Mouse (Mus musculus): ENCODE data around the gene Uqcr11. TPM values are rescaled to one million over a fixed set of nuclear protein-coding genes. Genes with fewer than 3 reads are reported as not detected.
A peak's percentile ranks its signal among the peaks of the same experiment; 100 is the strongest.

Uqcr11 gene
- polyA plus RNA-seq, 1 experiment from 2014 or later, result 532 TPM

GRCm38 (mm10) chr10:80382641-80383365 lies 23.8 kb downstream of the Uqcr11 start:
- Histone ChIP-seq H3K4me1 (ENCODE audit: control insufficient read depth, insufficient read depth, low read length) (peaks cover 26% of the 10 kb centered on the region), H3K9ac (replicated peaks; ENCODE audit: low read length) (no peak overlapping the region), H3K4me2 (ENCODE audit: low read length) (peak overlapping the region; percentile 98), H3K27me3 (ENCODE audit: control insufficient read depth, insufficient read depth, low read length) (no peaks in the 10 kb centered on the region), H3K4me3 (replicated peaks; ENCODE audit: low read depth, low read length) (peak overlapping the region; percentile 82), H3K9me3 (ENCODE audit: control insufficient read depth, low read length) (no peaks in the 10 kb centered on the region), H3K36me3 (ENCODE audit: control insufficient read depth, insufficient read depth, low read length) (peaks cover 61% of the 10 kb centered on the region), H3K27ac (replicated peaks; ENCODE audit: low read depth, low read length) (no peak overlapping the region)
- ATAC-seq (ENCODE audit: low FRiP score, low TSS enrichment) (no peak), DNase-seq (no peak)
- WGBS, result 83% methylated on average over 7 of the region's 7 CpGs

DNA sequence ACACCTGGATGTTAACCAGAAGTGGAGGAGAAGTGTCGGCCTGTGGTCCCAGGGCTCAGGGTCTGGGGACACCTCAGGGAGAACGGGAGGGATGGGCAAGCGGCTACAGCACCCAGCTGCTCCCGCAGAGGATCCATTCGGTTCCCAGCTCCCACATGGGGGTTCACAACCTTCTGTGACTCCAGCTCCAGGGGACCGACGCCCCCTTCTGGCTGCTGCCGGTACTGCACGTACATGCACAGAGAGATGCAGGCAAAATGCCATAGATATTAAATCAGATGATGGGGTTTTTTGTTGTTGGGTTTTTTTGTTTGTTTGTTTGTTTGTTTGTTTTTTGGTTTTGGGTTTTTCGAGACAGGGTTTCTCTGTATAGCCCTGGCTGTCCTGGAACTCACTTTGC lies 28.9 kb downstream of the Uqcr11 start:
- no peak overlapping the region for H3K9ac ChIP-seq (replicated peaks; ENCODE audit: low read length)
- H3K27ac ChIP-seq (replicated peaks; ENCODE audit: low read depth, low read length), result no peak overlapping the region
- no peak overlapping the region for H3K4me2 ChIP-seq (ENCODE audit: low read length)
- WGBS, result 52% methylated on average over 10 of the region's 10 CpGs
- no peak for ATAC-seq (ENCODE audit: low FRiP score, low TSS enrichment)
- no peaks in the 10 kb centered on the region for H3K9me3 ChIP-seq (ENCODE audit: control insufficient read depth, low read length)
- DNase-seq, result no peak
- H3K4me3 ChIP-seq (replicated peaks; ENCODE audit: low read depth, low read length), result no peak overlapping the region
- H3K4me1 ChIP-seq (ENCODE audit: control insufficient read depth, insufficient read depth, low read length), result peaks cover 3% of the 10 kb centered on the region; the same call in 1 of the 2 replicates
- H3K36me3 ChIP-seq (ENCODE audit: control insufficient read depth, insufficient read depth, low read length), result peaks cover 36% of the 10 kb centered on the region
- H3K27me3 ChIP-seq (ENCODE audit: control insufficient read depth, insufficient read depth, low read length), result no peaks in the 10 kb centered on the region

GRCm38 (mm10) chr10:80376160-80376559 lies 30.5 kb downstream of the Uqcr11 start:
- no peak overlapping the region for H3K9ac ChIP-seq (replicated peaks; ENCODE audit: low read length)
- no peak overlapping the region for H3K4me2 ChIP-seq (ENCODE audit: low read length)
- ATAC-seq (ENCODE audit: low FRiP score, low TSS enrichment), result no peak
- no peaks in the 10 kb centered on the region for H3K9me3 ChIP-seq (ENCODE audit: control insufficient read depth, low read length)
- H3K4me3 ChIP-seq (replicated peaks; ENCODE audit: low read depth, low read length), result no peak overlapping the region
- H3K27me3 ChIP-seq (ENCODE audit: control insufficient read depth, insufficient read depth, low read length), result no peaks in the 10 kb centered on the region
- peak; percentile 97 for DNase-seq
- H3K4me1 ChIP-seq (ENCODE audit: control insufficient read depth, insufficient read depth, low read length), result peaks cover 8% of the 10 kb centered on the region; the same call in 1 of the 2 replicates
- whole genome bisulfite sequencing, result under 1% methylated on average over 7 of the region's 7 CpGs
- H3K36me3 ChIP-seq (ENCODE audit: control insufficient read depth, insufficient read depth, low read length), result peaks cover 20% of the 10 kb centered on the region
- no peak overlapping the region for H3K27ac ChIP-seq (replicated peaks; ENCODE audit: low read depth, low read length)

DNA sequence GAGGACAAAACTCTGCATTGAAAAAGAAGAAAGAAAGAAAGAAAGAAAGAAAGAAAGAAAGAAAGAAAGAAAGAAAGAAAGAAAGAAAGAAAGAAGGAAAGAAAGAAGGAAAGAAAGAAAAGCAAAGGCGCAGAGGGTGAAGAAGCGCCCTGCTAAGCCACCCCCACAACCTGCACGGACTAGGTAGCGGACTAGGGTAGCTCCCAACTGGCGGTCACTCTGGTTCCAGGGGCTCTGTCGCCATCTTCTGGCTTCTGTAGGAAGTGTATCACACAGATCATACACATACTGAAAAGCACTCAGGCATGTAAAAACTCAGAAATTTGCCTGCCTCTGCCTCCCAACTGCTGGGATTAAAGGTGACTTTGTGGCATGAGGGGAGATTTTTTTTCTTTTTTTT lies 32.6 kb downstream of the Uqcr11 start:
- Histone ChIP-seq H3K36me3 (ENCODE audit: control insufficient read depth, insufficient read depth, low read length) (peaks cover 1% of the 10 kb centered on the region), H3K4me3 (replicated peaks; ENCODE audit: low read depth, low read length) (no peak overlapping the region), H3K4me1 (ENCODE audit: control insufficient read depth, insufficient read depth, low read length) (peaks cover 11% of the 10 kb centered on the region; the same call in 1 of the 2 replicates), H3K27ac (replicated peaks; ENCODE audit: low read depth, low read length) (no peak overlapping the region), H3K4me2 (ENCODE audit: low read length) (no peak overlapping the region), H3K27me3 (ENCODE audit: control insufficient read depth, insufficient read depth, low read length) (no peaks in the 10 kb centered on the region), H3K9ac (replicated peaks; ENCODE audit: low read length) (no peak overlapping the region), H3K9me3 (ENCODE audit: control insufficient read depth, low read length) (no peaks in the 10 kb centered on the region)
- 23% methylated on average over 6 of the region's 6 CpGs for WGBS
- peak; percentile 72 for DNase-seq
- ATAC-seq (ENCODE audit: low FRiP score, low TSS enrichment), result no peak

- H3K27ac ChIP-seq (replicated peaks; ENCODE audit: low read depth, low read length), result no peak overlapping the region
- H3K4me2 ChIP-seq (ENCODE audit: low read length), result no peak overlapping the region
- no peaks in the 10 kb centered on the region for H3K27me3 ChIP-seq (ENCODE audit: control insufficient read depth, insufficient read depth, low read length)
- no peaks in the 10 kb centered on the region for H3K9me3 ChIP-seq (ENCODE audit: control insufficient read depth, low read length)
- 83% methylated on average over 6 of the region's 6 CpGs for WGBS
- DNase-seq (no peak), ATAC-seq (ENCODE audit: low FRiP score, low TSS enrichment) (no peak)
- H3K36me3 ChIP-seq (ENCODE audit: control insufficient read depth, insufficient read depth, low read length), result no peaks in the 10 kb centered on the region
- H3K4me3 ChIP-seq (replicated peaks; ENCODE audit: low read depth, low read length), result no peak overlapping the region
- H3K9ac ChIP-seq (replicated peaks; ENCODE audit: low read length), result no peak overlapping the region
- peaks cover 11% of the 10 kb centered on the region; the same call in 1 of the 2 replicates for H3K4me1 ChIP-seq (ENCODE audit: control insufficient read depth, insufficient read depth, low read length)
These were observed 33.9 kb downstream of the Uqcr11 start for GRCm38 (mm10) chr10:80372706-80373105.

DNA sequence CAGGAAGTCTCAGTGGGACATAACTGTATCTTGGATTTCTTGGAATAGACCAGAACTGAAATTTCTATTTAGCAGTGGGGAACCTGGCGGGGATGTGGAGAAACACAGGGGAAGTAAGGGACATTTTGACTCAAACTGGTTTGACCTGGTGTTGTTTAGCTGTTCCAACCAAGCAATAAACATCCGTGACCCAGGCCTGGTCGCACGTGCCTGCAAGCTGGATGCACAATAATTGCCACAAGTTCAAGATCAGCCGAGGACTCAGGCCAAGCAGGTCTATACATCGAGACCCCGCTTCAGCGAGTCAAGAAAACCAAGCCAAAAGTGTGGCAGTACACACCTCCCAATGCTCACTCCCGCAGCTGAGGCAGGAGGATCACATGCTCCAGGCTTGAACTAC lies 34.6 kb downstream of the Uqcr11 start:
- Histone ChIP-seq H3K4me2 (ENCODE audit: low read length) (peak overlapping the region; percentile 41), H3K4me1 (ENCODE audit: control insufficient read depth, insufficient read depth, low read length) (peaks cover 11% of the 10 kb centered on the region; the same call in 1 of the 2 replicates), H3K9me3 (ENCODE audit: control insufficient read depth, low read length) (no peaks in the 10 kb centered on the region), H3K4me3 (replicated peaks; ENCODE audit: low read depth, low read length) (no peak overlapping the region), H3K27ac (replicated peaks; ENCODE audit: low read depth, low read length) (no peak overlapping the region), H3K27me3 (ENCODE audit: control insufficient read depth, insufficient read depth, low read length) (no peaks in the 10 kb centered on the region), H3K36me3 (ENCODE audit: control insufficient read depth, insufficient read depth, low read length) (no peaks in the 10 kb centered on the region), H3K9ac (replicated peaks; ENCODE audit: low read length) (no peak overlapping the region; the same call in 1 of the 2 replicates)
- no peak for ATAC-seq (ENCODE audit: low FRiP score, low TSS enrichment)
- WGBS, result 55% methylated on average over 9 of the region's 9 CpGs
- no peak for DNase-seq

DNA sequence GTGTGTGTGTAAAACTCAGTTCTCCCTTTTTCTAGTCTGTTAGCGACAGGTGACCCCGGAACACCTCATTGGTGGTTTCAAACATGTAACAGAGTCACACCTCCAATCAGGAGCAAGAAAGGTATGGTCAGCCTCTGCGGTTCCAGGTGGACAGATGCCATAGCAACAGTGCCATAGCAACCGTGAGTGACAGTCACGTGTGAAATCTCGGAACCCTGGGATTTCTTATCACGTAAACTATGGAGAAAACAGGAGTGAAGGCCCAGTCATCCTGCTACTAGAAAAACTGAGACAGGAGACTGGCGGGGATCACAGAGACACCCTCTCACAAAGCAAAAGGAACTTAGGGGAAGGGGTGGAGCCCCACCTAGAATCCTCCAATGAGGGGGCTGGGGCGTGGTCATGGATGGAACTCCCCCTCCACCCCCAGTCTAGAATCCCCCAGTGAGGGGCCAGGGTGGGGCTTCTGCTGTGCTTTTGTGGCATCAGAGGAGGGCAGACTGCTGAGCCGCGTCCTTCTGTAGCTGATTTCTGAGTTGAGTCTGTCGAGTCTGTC lies 35.1 kb downstream of the Uqcr11 start:
- peak; percentile 63; the same call in 1 of the 2 replicates for ATAC-seq (ENCODE audit: low FRiP score, low TSS enrichment)
- WGBS, result 3% methylated on average over 12 of the region's 12 CpGs

GRCm38 (mm10) chr10:80369995-80370747 lies 36.5 kb downstream of the Uqcr11 start:
- no peak overlapping the region for H3K27ac ChIP-seq (replicated peaks; ENCODE audit: low read depth, low read length)
- H3K36me3 ChIP-seq (ENCODE audit: control insufficient read depth, insufficient read depth, low read length), result no peaks in the 10 kb centered on the region
- peaks cover 11% of the 10 kb centered on the region; the same call in 1 of the 2 replicates for H3K4me1 ChIP-seq (ENCODE audit: control insufficient read depth, insufficient read depth, low read length)
- WGBS, result 85% methylated on average over 21 of the region's 21 CpGs
- H3K4me2 ChIP-seq (ENCODE audit: low read length), result no peak overlapping the region
- ATAC-seq (ENCODE audit: low FRiP score, low TSS enrichment), result no peak
- H3K4me3 ChIP-seq (replicated peaks; ENCODE audit: low read depth, low read length), result no peak overlapping the region
- no peak overlapping the region for H3K9ac ChIP-seq (replicated peaks; ENCODE audit: low read length)
- no peak for DNase-seq
- no peaks in the 10 kb centered on the region for H3K9me3 ChIP-seq (ENCODE audit: control insufficient read depth, low read length)
- H3K27me3 ChIP-seq (ENCODE audit: control insufficient read depth, insufficient read depth, low read length), result no peaks in the 10 kb centered on the region

More for the DNA sequence above, 35.1 kb downstream of the Uqcr11 start:
- Histone ChIP-seq H3K9ac (replicated peaks; ENCODE audit: low read length) (no peak overlapping the region; the same call in 1 of the 2 replicates), H3K4me1 (ENCODE audit: control insufficient read depth, insufficient read depth, low read length) (peaks cover 11% of the 10 kb centered on the region; the same call in 1 of the 2 replicates), H3K27ac (replicated peaks; ENCODE audit: low read depth, low read length) (no peak overlapping the region), H3K4me2 (ENCODE audit: low read length) (peak overlapping the region; percentile 41), H3K36me3 (ENCODE audit: control insufficient read depth, insufficient read depth, low read length) (no peaks in the 10 kb centered on the region), H3K9me3 (ENCODE audit: control insufficient read depth, low read length) (no peaks in the 10 kb centered on the region), H3K27me3 (ENCODE audit: control insufficient read depth, insufficient read depth, low read length) (no peaks in the 10 kb centered on the region), H3K4me3 (replicated peaks; ENCODE audit: low read depth, low read length) (no peak overlapping the region)
- DNase-seq, result peak; percentile 77
